Mouse (Mus musculus): ENCODE data around the gene Slit3. TPM values are rescaled to one million over a fixed set of nuclear protein-coding genes. Genes with fewer than 3 reads are reported as not detected.
A peak's percentile ranks its signal among the peaks of the same experiment; 100 is the strongest.

Slit3 gene
- polyA plus RNA-seq, 1 experiment from 2014 or later, result 7.4 TPM

DNA sequence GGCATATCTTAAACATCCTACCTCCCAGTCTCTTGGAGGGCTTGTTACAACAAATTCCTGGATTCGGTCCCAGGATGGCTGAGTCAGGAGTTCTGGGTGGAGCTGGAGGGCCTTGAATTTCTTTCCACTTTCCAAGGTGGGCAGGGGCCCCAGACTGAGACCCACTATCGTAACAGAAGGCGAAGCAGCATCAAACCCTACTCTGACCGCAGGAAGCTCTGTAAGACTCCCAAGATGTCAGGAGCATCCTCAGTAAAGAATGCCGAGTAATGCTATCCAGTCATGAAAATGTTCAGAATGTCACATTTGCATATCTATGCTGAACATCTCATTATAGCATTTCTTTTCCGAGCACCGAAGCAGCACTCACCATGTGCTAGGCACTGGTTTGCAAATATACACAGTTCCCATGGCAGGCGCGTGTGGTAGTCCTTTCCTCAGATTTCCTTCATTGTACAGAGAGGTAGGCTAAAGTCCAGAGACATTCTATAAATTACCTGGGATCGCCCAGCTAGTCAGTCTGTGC, 140.6 kb downstream of the Slit3 start:
- H3K27ac ChIP-seq (ENCODE audit: low read depth, low read length), result no peak overlapping the region
- H3K4me1 ChIP-seq (replicated peaks; ENCODE audit: control insufficient read depth, insufficient read depth, low read length), result no peaks in the 10 kb centered on the region; the same call in 1 of the 2 replicates
- H3K4me2 ChIP-seq (ENCODE audit: low read depth, low read length, severe bottlenecking), result no peak overlapping the region
- H3K4me3 ChIP-seq (ENCODE audit: low read depth, low read length), result no peak overlapping the region
- ATAC-seq (replicated peaks; ENCODE audit: low FRiP score) (no peak), DNase-seq (ENCODE audit: low spot score) (no peak)
- no peaks in the 10 kb centered on the region for H3K27me3 ChIP-seq (ENCODE audit: control insufficient read depth, insufficient read depth, low read length)
- H3K36me3 ChIP-seq (ENCODE audit: control insufficient read depth, insufficient read depth, low read length), result no peaks in the 10 kb centered on the region
- H3K9me3 ChIP-seq (ENCODE audit: control insufficient read depth, low read length), result no peaks in the 10 kb centered on the region; the same call in 1 of the 2 replicates
- 88% methylated on average over 10 of the region's 10 CpGs for WGBS
- no peak overlapping the region for H3K9ac ChIP-seq (ENCODE audit: low read length)

DNA sequence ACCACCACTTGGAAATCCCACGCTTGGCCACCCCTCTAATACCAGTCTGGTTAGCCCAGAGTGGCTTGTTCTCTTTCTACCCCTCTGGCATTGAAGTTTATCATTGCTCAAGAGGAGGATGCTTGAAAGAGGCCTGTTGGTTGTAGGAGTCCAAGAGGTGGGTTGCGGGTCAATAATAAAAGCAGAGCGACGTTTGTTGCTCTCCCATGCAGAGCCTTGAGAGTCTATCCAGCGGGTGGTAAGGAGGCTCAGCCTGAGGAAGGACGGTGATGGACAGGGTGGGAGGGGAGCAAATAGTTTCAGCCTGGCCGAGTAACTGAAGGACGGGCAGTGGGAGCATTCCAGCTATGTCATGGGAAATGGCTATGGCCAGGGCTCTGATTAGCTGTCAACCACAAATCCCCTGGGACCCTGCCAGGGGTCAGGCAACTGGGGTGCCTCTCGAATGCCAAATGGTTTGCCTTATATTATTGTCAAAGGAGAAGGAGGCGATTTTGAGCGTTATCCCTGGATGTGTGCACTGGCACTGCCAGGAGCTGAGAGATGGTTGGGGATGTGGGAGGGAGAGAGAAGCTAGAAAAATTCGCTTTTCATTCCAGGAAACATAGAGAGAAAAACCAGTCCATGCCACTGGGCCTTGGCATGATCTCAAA, 141.4 kb downstream of the Slit3 start:
- Histone ChIP-seq H3K27ac (ENCODE audit: low read depth, low read length) (no peak overlapping the region), H3K9ac (ENCODE audit: low read length) (no peak overlapping the region), H3K36me3 (ENCODE audit: control insufficient read depth, insufficient read depth, low read length) (no peaks in the 10 kb centered on the region), H3K27me3 (ENCODE audit: control insufficient read depth, insufficient read depth, low read length) (no peaks in the 10 kb centered on the region), H3K4me2 (ENCODE audit: low read depth, low read length, severe bottlenecking) (no peak overlapping the region), H3K9me3 (ENCODE audit: control insufficient read depth, low read length) (no peaks in the 10 kb centered on the region; the same call in 1 of the 2 replicates), H3K4me3 (ENCODE audit: low read depth, low read length) (no peak overlapping the region), H3K4me1 (replicated peaks; ENCODE audit: control insufficient read depth, insufficient read depth, low read length) (no peaks in the 10 kb centered on the region; the same call in 1 of the 2 replicates)
- DNase-seq (ENCODE audit: low spot score), result no peak
- ATAC-seq (replicated peaks; ENCODE audit: low FRiP score), result no peak
- WGBS, result 58% methylated on average over 12 of the region's 12 CpGs

DNA sequence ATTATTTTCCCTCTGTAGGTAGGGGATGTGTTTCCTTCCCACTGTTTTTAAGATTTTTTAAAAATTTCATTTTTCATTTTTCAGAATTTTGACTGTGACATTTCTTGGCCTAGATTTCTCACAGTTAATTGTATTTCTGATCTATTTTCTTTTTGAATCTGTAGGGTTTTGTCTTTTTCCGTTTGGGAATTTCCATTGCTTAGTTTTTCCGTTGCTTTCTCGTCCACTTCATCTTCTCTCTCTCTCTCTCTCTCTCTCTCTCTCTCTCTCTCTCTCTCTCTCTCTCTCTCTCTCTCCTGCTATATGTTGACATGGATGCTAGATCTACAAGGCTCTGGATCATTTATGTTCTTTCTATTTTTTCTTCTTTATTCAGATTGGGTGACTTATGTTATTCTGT, 143.7 kb downstream of the Slit3 start:
- H3K27me3 ChIP-seq (ENCODE audit: control insufficient read depth, insufficient read depth, low read length), result no peaks in the 10 kb centered on the region
- WGBS, result 86% methylated on average over 3 of the region's 3 CpGs
- DNase-seq (ENCODE audit: low spot score), result no peak
- ATAC-seq (replicated peaks; ENCODE audit: low FRiP score), result no peak
- no peaks in the 10 kb centered on the region for H3K36me3 ChIP-seq (ENCODE audit: control insufficient read depth, insufficient read depth, low read length)
- no peaks in the 10 kb centered on the region for H3K4me1 ChIP-seq (replicated peaks; ENCODE audit: control insufficient read depth, insufficient read depth, low read length)
- no peaks in the 10 kb centered on the region; the same call in 1 of the 2 replicates for H3K9me3 ChIP-seq (ENCODE audit: control insufficient read depth, low read length)
- H3K9ac ChIP-seq (ENCODE audit: low read length), result no peak overlapping the region
- no peak overlapping the region for H3K27ac ChIP-seq (ENCODE audit: low read depth, low read length)
- H3K4me2 ChIP-seq (ENCODE audit: low read depth, low read length, severe bottlenecking), result no peak overlapping the region
- no peak overlapping the region for H3K4me3 ChIP-seq (ENCODE audit: low read depth, low read length)

DNA sequence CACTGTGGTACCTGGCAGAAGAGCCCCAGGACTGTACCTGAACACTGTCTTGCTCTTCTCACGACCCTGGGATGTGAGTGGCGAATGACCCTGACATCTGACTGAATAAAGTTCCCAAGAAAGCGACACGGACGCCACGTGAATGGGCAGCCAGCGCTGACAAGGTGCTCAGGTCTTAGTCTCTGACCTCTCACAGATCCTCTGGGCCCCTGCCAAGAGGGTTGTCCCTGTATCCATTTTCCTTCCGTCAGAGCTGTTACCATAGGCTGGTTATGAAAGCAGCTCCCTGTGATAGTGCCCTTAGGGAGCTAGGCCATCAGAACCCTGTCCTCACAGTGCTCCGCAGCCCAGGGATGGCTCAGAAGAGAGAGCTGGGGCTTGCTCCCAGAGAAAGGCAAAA, 149.4 kb downstream of the Slit3 start:
- no peak overlapping the region for H3K27ac ChIP-seq (ENCODE audit: low read depth, low read length)
- ATAC-seq (replicated peaks; ENCODE audit: low FRiP score) (no peak), DNase-seq (ENCODE audit: low spot score) (no peak)

DNA sequence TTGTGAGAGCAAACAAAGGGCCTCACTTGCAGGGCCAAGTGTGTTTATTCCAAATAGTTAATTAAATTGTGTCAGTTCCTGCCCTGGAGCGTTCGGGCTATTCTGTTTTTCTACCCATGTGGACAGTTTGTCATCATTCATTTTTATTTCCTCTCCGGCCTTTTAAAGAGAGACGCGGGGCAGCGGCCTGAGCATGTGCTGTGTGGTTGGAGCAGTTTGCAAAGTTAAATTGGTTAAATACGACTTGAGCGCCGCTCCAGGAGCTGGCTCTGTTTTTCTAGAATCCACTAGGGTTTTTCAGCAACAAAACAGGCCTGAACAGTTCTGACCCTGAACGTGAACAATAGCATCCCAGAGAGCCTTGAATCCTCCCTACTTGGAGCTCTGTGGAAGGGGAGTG, 152.4 kb downstream of the Slit3 start:
- no peak for DNase-seq (ENCODE audit: low spot score)
- no peak for ATAC-seq (replicated peaks; ENCODE audit: low FRiP score)
- Histone ChIP-seq H3K27ac (ENCODE audit: low read depth, low read length) (no peak overlapping the region), H3K27me3 (ENCODE audit: control insufficient read depth, insufficient read depth, low read length) (no peaks in the 10 kb centered on the region), H3K4me1 (replicated peaks; ENCODE audit: control insufficient read depth, insufficient read depth, low read length) (peaks cover 3% of the 10 kb centered on the region; the same call in 1 of the 2 replicates), H3K4me2 (ENCODE audit: low read depth, low read length, severe bottlenecking) (no peak overlapping the region), H3K36me3 (ENCODE audit: control insufficient read depth, insufficient read depth, low read length) (no peaks in the 10 kb centered on the region), H3K9me3 (ENCODE audit: control insufficient read depth, low read length) (no peaks in the 10 kb centered on the region), H3K9ac (ENCODE audit: low read length) (no peak overlapping the region), H3K4me3 (ENCODE audit: low read depth, low read length) (no peak overlapping the region)
- WGBS, result 34% methylated on average over 10 of the region's 10 CpGs

More for the DNA sequence above, 149.4 kb downstream of the Slit3 start:
- Histone ChIP-seq H3K36me3 (ENCODE audit: control insufficient read depth, insufficient read depth, low read length) (no peaks in the 10 kb centered on the region), H3K9me3 (ENCODE audit: control insufficient read depth, low read length) (no peaks in the 10 kb centered on the region), H3K4me3 (ENCODE audit: low read depth, low read length) (no peak overlapping the region), H3K9ac (ENCODE audit: low read length) (no peak overlapping the region), H3K4me1 (replicated peaks; ENCODE audit: control insufficient read depth, insufficient read depth, low read length) (peaks cover 3% of the 10 kb centered on the region; the same call in 1 of the 2 replicates), H3K27me3 (ENCODE audit: control insufficient read depth, insufficient read depth, low read length) (no peaks in the 10 kb centered on the region), H3K4me2 (ENCODE audit: low read depth, low read length, severe bottlenecking) (no peak overlapping the region)
- WGBS, result 83% methylated on average over 9 of the region's 9 CpGs

DNA sequence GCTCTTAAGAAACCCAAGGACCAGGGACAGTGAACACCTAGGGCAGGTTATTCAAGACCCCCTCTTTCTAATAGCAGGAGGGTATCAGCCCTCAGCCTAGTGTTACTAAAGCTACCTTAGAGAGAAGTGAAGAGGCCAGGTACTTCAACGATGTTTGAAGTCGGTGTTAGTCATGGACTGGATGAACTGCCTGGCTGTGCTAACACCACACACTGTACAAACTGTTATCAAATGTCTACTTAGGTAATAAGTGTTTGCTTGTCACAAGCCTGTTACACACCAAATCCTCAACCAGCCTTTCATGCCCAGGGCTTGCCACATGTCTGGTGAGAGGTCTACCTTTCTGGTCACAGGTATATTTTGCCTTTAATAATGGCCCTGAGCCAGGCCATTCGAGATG, 153.0 kb downstream of the Slit3 start:
- Histone ChIP-seq H3K4me3 (ENCODE audit: low read depth, low read length) (no peak overlapping the region), H3K9ac (ENCODE audit: low read length) (no peak overlapping the region), H3K9me3 (ENCODE audit: control insufficient read depth, low read length) (no peaks in the 10 kb centered on the region), H3K4me2 (ENCODE audit: low read depth, low read length, severe bottlenecking) (no peak overlapping the region), H3K36me3 (ENCODE audit: control insufficient read depth, insufficient read depth, low read length) (no peaks in the 10 kb centered on the region), H3K4me1 (replicated peaks; ENCODE audit: control insufficient read depth, insufficient read depth, low read length) (peaks cover 3% of the 10 kb centered on the region; the same call in 1 of the 2 replicates), H3K27ac (ENCODE audit: low read depth, low read length) (no peak overlapping the region), H3K27me3 (ENCODE audit: control insufficient read depth, insufficient read depth, low read length) (no peaks in the 10 kb centered on the region)
- DNase-seq (ENCODE audit: low spot score), result no peak
- WGBS, result 90% methylated on average over 3 of the region's 3 CpGs
- ATAC-seq (replicated peaks; ENCODE audit: low FRiP score), result no peak

DNA sequence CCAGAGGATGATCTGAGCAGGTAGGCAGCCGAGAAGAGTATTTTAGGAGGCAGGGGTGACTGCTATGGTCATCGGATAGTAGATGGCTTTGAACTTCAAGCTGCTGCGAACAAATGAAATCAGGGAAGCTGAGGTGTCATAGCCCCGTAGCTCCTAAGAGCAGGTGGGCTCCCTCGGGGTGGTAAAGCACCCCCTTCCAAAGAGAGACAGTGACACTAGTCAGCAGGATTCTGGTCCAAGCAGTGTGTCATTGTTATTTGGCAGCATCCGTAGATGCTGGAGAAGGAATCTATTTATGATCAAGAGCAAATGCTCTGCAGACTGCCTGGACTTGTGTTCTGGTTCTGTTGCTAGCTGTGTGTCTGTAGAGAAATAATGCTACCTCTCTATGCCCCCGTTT, 154.3 kb downstream of the Slit3 start:
- Histone ChIP-seq H3K4me2 (ENCODE audit: low read depth, low read length, severe bottlenecking) (no peak overlapping the region), H3K9ac (ENCODE audit: low read length) (no peak overlapping the region), H3K4me3 (ENCODE audit: low read depth, low read length) (no peak overlapping the region), H3K27ac (ENCODE audit: low read depth, low read length) (no peak overlapping the region), H3K36me3 (ENCODE audit: control insufficient read depth, insufficient read depth, low read length) (no peaks in the 10 kb centered on the region), H3K9me3 (ENCODE audit: control insufficient read depth, low read length) (no peaks in the 10 kb centered on the region), H3K27me3 (ENCODE audit: control insufficient read depth, insufficient read depth, low read length) (no peaks in the 10 kb centered on the region), H3K4me1 (replicated peaks; ENCODE audit: control insufficient read depth, insufficient read depth, low read length) (peaks cover 3% of the 10 kb centered on the region; the same call in 1 of the 2 replicates)
- WGBS, result 86% methylated on average over 7 of the region's 7 CpGs
- ATAC-seq (replicated peaks; ENCODE audit: low FRiP score), result no peak
- no peak for DNase-seq (ENCODE audit: low spot score)

DNA sequence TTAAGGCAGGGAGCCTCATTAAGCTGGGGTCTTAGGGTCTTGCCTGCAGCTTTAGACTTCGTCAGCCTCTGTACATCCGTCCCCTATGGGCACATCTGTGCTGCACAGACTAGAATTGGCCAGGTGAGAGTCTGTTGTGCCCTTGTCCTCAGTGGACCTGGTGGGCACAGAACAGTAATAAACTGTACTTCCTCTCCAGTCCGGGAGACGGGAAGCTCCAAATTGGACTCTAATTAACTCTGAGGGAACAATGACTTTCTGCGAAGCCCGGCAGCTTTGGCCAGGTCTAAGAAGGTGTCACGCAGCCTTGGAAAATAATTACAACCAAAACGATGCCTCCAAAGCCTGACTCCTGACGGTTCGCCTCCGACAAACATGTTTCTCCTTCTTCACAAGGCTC, 155.0 kb downstream of the Slit3 start:
- H3K9ac ChIP-seq (ENCODE audit: low read length), result no peak overlapping the region
- 0 out of 2 replicates have a peak, but pooled peaks have one; percentile 30 for ATAC-seq (replicated peaks; ENCODE audit: low FRiP score)
- H3K27me3 ChIP-seq (ENCODE audit: control insufficient read depth, insufficient read depth, low read length), result no peaks in the 10 kb centered on the region
- H3K27ac ChIP-seq (ENCODE audit: low read depth, low read length), result no peak overlapping the region
- H3K36me3 ChIP-seq (ENCODE audit: control insufficient read depth, insufficient read depth, low read length), result no peaks in the 10 kb centered on the region
- H3K4me1 ChIP-seq (replicated peaks; ENCODE audit: control insufficient read depth, insufficient read depth, low read length), result peaks cover 3% of the 10 kb centered on the region; the same call in 1 of the 2 replicates
- no peak overlapping the region for H3K4me3 ChIP-seq (ENCODE audit: low read depth, low read length)
- H3K9me3 ChIP-seq (ENCODE audit: control insufficient read depth, low read length), result no peaks in the 10 kb centered on the region
- no peak for DNase-seq (ENCODE audit: low spot score)
- WGBS, result 47% methylated on average over 11 of the region's 11 CpGs
- H3K4me2 ChIP-seq (ENCODE audit: low read depth, low read length, severe bottlenecking), result no peak overlapping the region
